Mouse (Mus musculus) induced T-regulatory cell, adult 2 months (primary cell): ENCODE results near the gene Pdcd1lg2.
"Not testable (repeated sequence)": the region's sequence is repeated elsewhere in the genome, so short reads cannot be mapped to it uniquely, and the experiment has no call there.

Experiments
- DNase-seq: peaks from one replicate; pipeline ENCODE4 v3.0.0-alpha.2; 2012; ENCODE audit warnings: low read depth

The Pdcd1lg2 gene

DNA sequence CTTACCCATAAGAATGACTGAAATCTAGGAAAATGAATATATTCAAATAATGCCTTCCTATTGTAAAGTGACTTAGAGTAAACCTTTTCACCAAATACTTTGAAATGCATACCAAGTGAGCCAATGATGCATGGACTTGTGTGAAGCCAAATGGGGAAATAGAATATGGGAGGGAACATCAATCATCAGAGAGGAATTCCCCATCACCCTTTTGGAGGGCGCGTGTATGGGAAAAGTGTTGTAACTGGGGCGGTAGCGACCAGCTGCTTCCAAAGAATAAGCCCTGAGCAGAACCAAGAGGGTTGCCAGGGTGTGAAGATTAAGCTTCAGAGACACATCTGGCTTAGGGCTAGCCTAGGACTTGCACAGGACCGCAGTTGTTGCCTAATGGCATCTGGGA is 27.4 kb upstream of the Pdcd1lg2 start:
- DNase-seq, result no peak

DNA sequence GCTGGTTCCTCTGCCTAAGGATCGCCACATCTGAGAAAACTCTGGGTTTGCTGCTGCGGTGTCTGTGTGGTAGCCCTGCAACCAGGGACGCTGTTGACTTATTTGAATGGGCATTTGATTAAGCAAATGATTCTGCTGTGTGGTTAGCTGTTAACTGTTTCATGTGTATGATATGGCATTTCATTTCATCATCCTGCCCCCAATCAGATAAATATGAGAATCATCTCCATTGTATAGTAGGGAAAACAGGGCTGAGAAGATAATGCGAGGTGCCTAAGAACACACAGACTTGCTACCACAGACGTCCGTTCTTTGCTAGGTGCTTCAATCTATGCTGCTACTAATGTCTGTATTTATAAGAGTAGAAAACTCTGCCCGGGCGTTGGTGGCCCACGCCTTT is 26.3 kb upstream of the Pdcd1lg2 start:
- DNase-seq, result no peak

- no peak for DNase-seq
Measured at GRCm38 (mm10) chr19:29384994-29385393, 25.7 kb upstream of the Pdcd1lg2 start.

- DNase-seq, result no peak
Measured at GRCm38 (mm10) chr19:29385822-29386221, 24.9 kb upstream of the Pdcd1lg2 start.

- no peak for DNase-seq
Measured at GRCm38 (mm10) chr19:29388818-29389217, 21.9 kb upstream of the Pdcd1lg2 start.

GRCm38 (mm10) chr19:29390483-29390882 is 20.2 kb upstream of the Pdcd1lg2 start:
- DNase-seq, result no peak

DNA sequence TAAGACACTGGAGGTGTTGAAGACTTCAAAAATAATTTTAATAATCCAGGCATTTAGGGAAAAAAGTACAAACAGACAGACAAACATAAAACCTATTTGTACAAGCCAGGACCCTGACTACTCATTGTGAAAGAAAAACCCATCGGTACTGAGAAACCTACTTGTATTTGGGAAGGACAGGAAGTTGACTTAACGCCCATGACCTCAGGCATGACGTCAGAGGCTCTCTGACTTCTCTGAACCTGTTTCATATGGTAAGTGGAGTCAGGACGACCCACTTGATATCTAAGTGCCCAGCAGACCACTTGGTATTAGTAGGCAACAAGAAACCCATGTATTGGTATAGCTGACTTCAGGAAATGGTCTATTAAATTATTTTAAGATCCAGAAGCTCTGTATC is 19.4 kb upstream of the Pdcd1lg2 start:
- peak; percentile 84 for DNase-seq

- no peak for DNase-seq
Measured at GRCm38 (mm10) chr19:29393333-29393732, 17.4 kb upstream of the Pdcd1lg2 start.

DNA sequence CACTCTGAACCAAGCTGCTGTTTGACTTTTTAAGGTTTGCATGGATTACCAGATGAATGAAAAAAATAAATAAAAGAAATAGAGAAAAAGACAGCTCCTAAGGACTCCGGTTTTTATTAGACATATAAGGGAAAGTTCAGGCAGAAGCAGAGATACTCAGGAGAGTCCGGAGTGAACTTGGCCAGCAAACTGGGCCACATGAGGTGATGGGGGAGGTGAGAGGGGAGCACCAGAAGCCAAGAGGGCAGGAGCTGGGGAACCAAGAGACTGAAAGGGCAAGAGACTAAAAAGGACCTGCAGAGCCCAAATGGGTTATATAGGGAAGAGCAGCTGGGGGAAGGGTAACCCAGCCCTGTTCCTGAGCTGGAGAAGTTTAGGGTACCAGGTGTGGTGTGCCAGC is 16.0 kb upstream of the Pdcd1lg2 start:
- no peak for DNase-seq

- DNase-seq, result no peak
Measured at GRCm38 (mm10) chr19:29396353-29396752, 14.4 kb upstream of the Pdcd1lg2 start.

DNA sequence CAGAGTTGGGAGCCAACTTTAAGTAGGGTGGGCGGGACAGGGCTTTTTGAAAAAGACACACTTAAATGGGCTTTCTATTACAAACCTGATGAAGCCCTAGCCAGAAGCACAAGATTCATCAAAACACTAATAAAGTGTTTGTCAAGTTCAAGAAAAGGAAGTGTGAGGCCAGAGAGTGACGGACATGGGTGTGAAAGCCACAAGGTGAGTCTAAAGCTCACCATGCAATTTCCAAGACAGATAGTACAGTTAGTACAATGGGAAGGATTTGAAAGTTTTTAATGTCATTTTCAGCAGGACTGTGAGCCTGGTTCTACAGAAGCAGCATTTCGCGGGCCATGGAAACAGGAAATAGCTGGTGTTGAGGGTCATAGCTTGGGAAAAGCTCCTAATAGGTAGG is 10.9 kb upstream of the Pdcd1lg2 start:
- no peak for DNase-seq

DNA sequence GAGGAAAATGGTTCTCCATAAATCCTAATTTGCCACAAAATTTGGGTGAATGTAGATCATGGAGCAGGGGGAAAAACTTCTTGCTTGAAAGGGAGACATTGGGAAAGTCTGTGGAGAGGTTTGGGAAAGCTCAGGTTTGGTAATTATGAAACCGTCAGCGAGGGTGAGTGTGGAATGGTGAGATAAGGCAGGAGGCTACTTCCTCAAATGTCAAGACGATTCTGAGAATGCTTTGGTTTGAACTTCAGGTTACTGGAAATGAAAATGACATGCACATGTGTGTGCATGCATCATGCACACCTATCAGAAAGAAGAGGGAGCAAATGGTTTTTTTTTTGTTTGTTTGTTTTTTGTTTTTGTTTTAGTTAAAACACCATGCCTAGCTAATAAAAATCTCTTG is 10.3 kb upstream of the Pdcd1lg2 start:
- DNase-seq, result no peak

GRCm38 (mm10) chr19:29402621-29403020 is 8.1 kb upstream of the Pdcd1lg2 start:
- no peak for DNase-seq

GRCm38 (mm10) chr19:29403251-29403650 is 7.5 kb upstream of the Pdcd1lg2 start:
- no peak for DNase-seq

DNA sequence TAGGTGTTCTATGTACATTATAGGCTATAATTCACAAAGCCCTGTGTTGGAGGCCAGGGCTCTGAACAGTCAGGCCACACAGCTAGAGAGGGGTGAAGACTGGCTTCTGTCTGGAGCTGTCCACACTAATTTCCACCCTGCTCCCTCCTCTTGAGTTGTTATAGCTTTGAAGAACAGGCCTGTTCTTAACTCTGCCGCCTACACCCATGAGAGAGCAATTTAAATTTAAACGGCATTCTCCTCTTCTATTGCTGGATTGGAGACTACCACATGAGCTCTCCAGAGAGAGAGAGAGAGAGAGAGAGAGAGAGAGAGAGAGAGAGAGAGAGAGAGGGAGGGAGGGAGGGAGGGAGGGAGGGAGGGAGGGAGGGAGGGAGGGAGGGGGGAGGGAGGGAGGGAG is 5.3 kb upstream of the Pdcd1lg2 start:
- no peak for DNase-seq

GRCm38 (mm10) chr19:29406042-29407017 is 4.4 kb upstream of the Pdcd1lg2 start:
- DNase-seq, result no peak

DNA sequence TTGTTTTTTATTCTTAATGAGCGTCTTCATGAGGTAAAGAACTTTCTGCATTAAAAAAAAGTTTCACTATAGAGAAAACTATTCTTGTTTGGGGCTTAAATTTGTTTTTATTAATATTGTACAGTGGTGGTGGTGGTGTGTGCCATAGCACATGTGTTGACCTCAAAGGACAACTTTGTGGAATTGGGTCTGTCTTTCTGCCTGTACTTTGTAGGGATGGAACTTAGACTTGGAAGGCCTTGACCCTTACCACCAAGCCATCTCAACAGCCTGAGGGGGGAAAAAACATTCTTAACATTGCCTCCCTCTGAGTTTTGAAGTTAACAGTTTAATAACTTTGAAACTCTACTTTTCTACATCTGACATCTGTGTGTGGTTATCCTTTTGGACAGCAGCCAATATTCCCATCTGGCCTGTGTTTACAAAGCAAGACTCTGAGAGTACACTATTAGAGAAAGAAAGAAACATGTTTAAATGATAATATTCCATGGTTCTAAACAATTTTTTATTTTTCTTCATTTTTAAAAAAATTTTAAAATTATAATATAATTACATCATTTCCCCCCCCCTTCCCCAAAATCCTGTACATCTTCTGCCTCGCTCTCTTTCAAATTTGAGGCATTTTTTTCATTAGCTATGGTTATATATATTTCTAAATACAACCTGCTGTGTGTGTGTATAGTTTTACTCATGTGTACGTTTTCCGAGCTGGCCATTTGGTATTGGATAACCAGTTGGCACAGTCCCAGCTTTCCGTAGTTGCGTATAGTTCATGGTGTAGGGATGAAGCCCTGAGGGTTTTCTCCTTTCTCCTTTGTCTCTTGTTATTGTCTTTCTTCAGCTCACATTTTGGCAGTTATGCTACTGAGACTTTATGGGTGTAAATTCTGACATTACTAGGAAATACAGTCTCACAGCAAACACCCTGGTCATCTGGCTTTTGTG is 2.0 kb downstream of the Pdcd1lg2 start:
- no peak for DNase-seq

DNA sequence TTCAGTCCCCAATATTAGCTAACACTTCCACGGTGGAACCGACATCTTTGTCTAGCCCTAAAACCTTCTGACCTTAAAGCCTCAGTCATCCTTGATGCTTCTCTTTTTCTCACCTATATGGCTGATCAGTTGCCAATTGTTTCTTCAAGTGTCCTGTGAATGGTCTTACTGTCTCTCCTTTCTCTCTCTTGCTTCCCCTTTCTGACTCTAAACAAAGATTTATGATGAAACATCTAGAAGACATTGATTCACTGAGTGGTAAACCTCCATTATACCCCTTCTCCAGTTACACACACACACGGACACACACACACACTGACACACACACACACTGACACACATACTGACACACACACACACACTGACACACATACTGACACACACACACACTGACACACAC is 3.8 kb downstream of the Pdcd1lg2 start:
- DNase-seq, result no peak

- DNase-seq, result not testable (repeated sequence)
Measured at GRCm38 (mm10) chr19:29414917-29415316, 4.2 kb downstream of the Pdcd1lg2 start.

DNA sequence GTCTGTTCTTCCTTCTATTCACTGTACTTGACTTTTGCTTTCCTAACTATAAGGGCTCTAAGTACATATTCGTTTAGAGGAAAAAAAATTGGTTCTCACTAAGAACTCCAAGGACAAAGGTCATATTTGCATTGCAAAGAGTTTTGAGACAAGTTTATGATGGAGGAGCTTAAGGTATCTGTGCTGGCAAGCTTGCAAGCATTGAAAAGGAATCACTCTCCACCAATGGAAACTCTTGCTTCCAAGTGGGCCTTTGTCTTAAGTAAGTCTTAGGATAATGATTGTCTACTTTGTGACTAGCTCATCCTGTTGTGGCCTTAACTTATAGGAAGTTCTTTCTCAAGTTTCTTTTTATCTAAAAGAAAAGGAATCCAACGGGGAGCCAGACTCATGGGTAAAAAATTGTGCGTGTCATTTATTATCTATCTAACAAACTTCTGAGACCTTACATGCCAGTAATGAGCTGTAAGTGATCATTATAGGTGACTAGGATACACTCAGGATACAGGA is 5.7 kb downstream of the Pdcd1lg2 start:
- no peak for DNase-seq

GRCm38 (mm10) chr19:29417188-29417587 is 6.5 kb downstream of the Pdcd1lg2 start:
- DNase-seq, result no peak

DNA sequence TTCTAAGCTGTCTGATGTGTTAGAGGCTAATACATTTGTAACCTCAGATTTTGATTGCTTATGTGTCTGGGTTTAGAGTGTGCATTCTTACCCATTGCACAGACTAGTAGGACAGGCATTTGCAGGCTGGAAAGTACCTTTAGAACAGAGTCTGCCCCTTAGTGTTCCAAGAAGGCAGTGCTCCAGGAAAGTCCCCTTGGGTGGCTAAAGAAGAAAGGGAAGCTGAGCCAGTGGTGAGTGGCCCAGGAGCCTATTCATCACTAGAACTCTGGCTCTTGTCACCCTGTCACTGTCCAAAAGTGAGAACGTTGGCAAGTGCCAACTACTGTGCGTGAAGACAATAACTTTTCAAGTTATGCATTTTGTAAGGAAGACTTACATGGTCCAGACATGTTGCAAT is 7.2 kb downstream of the Pdcd1lg2 start:
- DNase-seq, result peak; percentile 72
